Mouse (Mus musculus) lung, embryonic 16.5 days (tissue): Measurements from ENCODE around the gene Neurog3. TPM values are rescaled to one million over a fixed set of nuclear protein-coding genes. Genes with fewer than 3 reads are reported as not detected.

ENCODE experiments used
- ATAC-seq: fragments of 200-750 bp; cut with Nextera tagmentation; 2 replicates; pipeline ENCODE4 v1.8.0; 2017; ENCODE audit warnings: low read depth, mild to moderate bottlenecking, moderate library complexity
- H3K27ac ChIP-seq: fragments of 300-500 bp; sonication (generic); 2 replicates; pipeline ENCODE4 v1.5.1; 2014; ENCODE audit warnings: mild to moderate bottlenecking, control low read depth, low read length
- H3K27me3 ChIP-seq: fragments of 300-500 bp; sonication (generic); 2 replicates; pipeline ENCODE4 v1.6.1; 2014; ENCODE audit warnings: low read depth, low read length, mixed read lengths; ENCODE audit not compliant: control insufficient read depth, insufficient read depth
- H3K36me3 ChIP-seq: fragments of 300-500 bp; sonication (generic); 2 replicates; pipeline ENCODE4 v1.6.1; 2014; ENCODE audit warnings: low read length; ENCODE audit not compliant: control insufficient read depth, insufficient read depth
- H3K4me1 ChIP-seq: fragments of 300-500 bp; sonication (generic); replicated peaks from 2 replicates; pipeline ENCODE4 v1.6.1; 2014; ENCODE audit warnings: low read length, mixed read lengths; ENCODE audit not compliant: control insufficient read depth, insufficient read depth
- H3K4me2 ChIP-seq: fragments of 300-500 bp; sonication (generic); 2 replicates; pipeline ENCODE4 v1.6.1; 2014; ENCODE audit warnings: low read depth, low read length, control low read depth
- H3K4me3 ChIP-seq: fragments of 300-500 bp; sonication (generic); 2 replicates; pipeline ENCODE4 v1.5.1; 2014; ENCODE audit warnings: mild to moderate bottlenecking, low read length, control low read depth
- H3K9ac ChIP-seq: fragments of 300-500 bp; sonication (generic); 2 replicates; pipeline ENCODE4 v1.6.1; 2014; ENCODE audit warnings: low read length, control low read depth
- H3K9me3 ChIP-seq: fragments of 300-500 bp; sonication (generic); 2 replicates; pipeline ENCODE4 v1.6.1; 2016; ENCODE audit warnings: low read length; ENCODE audit not compliant: control insufficient read depth
- WGBS: fragments of 180-500 bp; shearing (Covaris S2); extraction: QIAGEN DNeasy Blood & Tissue Kit; methylation state at CpG from one replicate; pipeline ENCODE4 v1.1.7; 2014; 5-methylcytosine and 5-hydroxymethylcytosine counted together
- polyA plus RNA-seq: library from polyadenylated mRNA; unstranded; fragments of >200 nt; fragmentation: Nextera tagmentation; extraction: Ambion mirVana; gene quantifications from 2 replicates; pipeline ENCODE4 v1.2.1, GENCODE M21; 2015

Gene Neurog3
- polyA plus RNA-seq, 1 experiment from 2014 or later = not detected

DNA sequence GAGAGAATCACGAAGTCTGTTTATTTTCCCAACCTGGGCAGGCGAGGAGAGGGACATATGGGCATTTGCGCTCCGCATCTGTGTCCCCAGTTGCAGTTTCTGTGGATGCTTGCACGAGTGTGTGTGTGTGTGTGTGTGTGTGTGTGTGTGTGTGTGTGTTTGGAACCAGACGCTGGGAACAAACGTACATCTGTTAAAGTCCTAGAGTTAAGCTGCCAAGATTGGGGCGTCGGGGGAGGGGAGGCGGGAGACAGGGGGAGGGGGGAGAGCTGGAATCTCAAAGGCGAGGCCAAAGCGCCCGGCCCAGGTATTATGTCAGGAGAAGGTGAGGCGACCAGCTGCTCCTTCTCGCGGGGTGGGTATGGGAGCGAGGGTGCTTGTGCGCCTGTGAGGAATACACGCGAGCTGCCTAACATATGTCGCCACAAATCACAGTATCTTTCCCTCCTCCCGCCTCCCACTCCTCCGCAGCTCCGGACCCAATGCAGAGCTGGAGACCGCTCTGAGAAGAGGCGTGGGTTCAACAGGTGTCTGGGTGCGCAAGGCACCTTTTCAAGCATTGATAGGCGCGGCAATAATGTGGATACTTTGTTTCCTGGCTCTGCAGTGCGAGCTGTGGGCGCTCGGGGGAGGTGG is 4.5 kb upstream of the Neurog3 start:
- Histone ChIP-seq H3K4me3 (no peak overlapping the region), H3K4me1 (peaks cover 5% of the 10 kb centered on the region; the same call in 1 of the 2 replicates), H3K36me3 (no peaks in the 10 kb centered on the region), H3K9me3 (no peaks in the 10 kb centered on the region), H3K9ac (no peak overlapping the region), H3K27ac (no peak overlapping the region), H3K4me2 (no peak overlapping the region), H3K27me3 (peaks cover 68% of the 10 kb centered on the region)
- WGBS = 2% methylated on average over 30 of the region's 32 CpGs
- ATAC-seq = no peak

GRCm38 (mm10) chr10:62135696-62136470 is 3.0 kb downstream of the Neurog3 start:
- Histone ChIP-seq H3K4me3 (no peak overlapping the region), H3K9ac (no peak overlapping the region), H3K36me3 (no peaks in the 10 kb centered on the region), H3K4me2 (no peak overlapping the region), H3K27me3 (peaks cover 63% of the 10 kb centered on the region), H3K9me3 (no peaks in the 10 kb centered on the region), H3K4me1 (peaks cover 5% of the 10 kb centered on the region; the same call in 1 of the 2 replicates), H3K27ac (no peak overlapping the region)
- ATAC-seq = no peak
- WGBS = 4% methylated on average over 7 of the region's 8 CpGs

DNA sequence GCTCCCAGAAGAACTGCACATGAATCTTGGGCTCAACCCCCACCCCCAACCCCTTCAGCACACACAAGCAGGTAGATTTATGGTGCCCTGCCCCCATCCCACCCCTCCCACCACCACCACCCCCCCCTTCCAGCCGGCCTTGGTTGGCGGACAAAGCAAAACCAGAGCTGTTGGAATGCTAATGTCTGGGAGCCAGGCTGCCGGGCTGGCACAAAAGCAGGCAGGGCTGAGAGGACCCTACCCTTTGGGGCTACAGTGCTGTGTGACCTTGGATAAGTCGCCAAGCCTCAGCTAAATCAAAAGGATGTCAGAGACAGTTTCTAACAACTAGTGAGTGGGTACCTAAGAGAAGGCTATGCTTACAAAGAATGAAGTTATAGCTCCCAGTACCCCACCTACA is 4.3 kb downstream of the Neurog3 start:
- peaks cover 5% of the 10 kb centered on the region; the same call in 1 of the 2 replicates for H3K4me1 ChIP-seq
- H3K4me3 ChIP-seq = no peak overlapping the region
- WGBS = 11% methylated on average over 4 of the region's 4 CpGs
- peaks cover 50% of the 10 kb centered on the region for H3K27me3 ChIP-seq
- no peak overlapping the region for H3K27ac ChIP-seq
- H3K9me3 ChIP-seq = no peaks in the 10 kb centered on the region
- no peak overlapping the region for H3K4me2 ChIP-seq
- ATAC-seq = no peak
- H3K36me3 ChIP-seq = no peaks in the 10 kb centered on the region
- no peak overlapping the region for H3K9ac ChIP-seq

DNA sequence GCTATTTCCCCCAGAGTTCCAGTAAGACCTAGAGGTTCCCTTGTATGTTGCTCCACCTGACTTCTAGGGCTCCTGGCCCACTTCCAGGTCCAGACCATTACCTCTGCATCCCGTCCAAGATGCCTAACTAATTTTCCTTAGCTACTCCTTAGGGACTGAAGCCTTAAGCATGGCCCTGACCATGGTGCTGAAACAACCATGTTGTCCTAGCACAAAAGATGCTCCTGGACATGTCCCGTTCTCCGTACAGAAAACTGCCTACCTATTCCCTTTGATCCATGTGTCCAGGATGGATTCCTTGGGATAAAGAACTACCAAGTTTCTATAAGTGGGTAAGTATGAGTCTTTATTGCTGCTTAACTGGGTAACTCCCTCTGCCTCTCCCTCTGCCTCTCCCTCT is 5.2 kb downstream of the Neurog3 start:
- H3K9ac ChIP-seq = no peak overlapping the region
- WGBS = 11% methylated on average over 3 of the region's 3 CpGs

DNA sequence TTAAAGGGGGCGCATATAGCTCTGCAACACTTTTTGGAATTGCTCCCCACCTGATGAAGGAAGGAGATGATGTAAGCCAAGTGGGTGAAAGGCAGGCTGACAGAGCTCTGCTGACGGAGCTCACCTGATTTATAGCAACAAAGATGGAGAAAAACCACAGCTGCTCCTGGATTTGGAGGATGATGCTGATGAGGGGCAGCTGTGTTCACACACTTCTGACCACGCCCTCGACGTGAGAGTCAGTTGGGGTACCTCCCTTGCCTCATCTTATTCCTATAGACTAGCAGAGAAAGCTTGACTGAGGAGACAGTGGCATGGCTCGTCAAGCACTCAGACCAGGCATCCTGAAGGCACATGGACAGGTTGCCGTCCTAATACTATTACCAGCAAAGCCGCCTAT is 10.9 kb downstream of the Neurog3 start, which contains the start of gene Fam241b:
TSS of gene Fam241b (minus strand) at position 101 of the 400 bp plus-strand sequence.
- Histone ChIP-seq H3K27me3 (no peaks in the 10 kb centered on the region), H3K9ac (no peak within 1 kb of the TSS), H3K4me1 (no peaks in the 10 kb centered on the region), H3K4me2 (no peak within 1 kb of the TSS), H3K9me3 (no peaks in the 10 kb centered on the region), H3K27ac (no peak within 1 kb of the TSS), H3K36me3 (no peaks in the 10 kb centered on the region), H3K4me3 (no peak within 1 kb of the TSS)
- WGBS = 45% methylated on average over 8 of the region's 8 CpGs
- ATAC-seq = no peak

More for the DNA sequence above, 5.2 kb downstream of the Neurog3 start:
- Histone ChIP-seq H3K4me2 (no peak overlapping the region), H3K27me3 (peaks cover 41% of the 10 kb centered on the region), H3K36me3 (no peaks in the 10 kb centered on the region), H3K9me3 (no peaks in the 10 kb centered on the region), H3K4me1 (no peaks in the 10 kb centered on the region; the same call in 1 of the 2 replicates), H3K4me3 (no peak overlapping the region), H3K27ac (no peak overlapping the region)
- no peak for ATAC-seq

DNA sequence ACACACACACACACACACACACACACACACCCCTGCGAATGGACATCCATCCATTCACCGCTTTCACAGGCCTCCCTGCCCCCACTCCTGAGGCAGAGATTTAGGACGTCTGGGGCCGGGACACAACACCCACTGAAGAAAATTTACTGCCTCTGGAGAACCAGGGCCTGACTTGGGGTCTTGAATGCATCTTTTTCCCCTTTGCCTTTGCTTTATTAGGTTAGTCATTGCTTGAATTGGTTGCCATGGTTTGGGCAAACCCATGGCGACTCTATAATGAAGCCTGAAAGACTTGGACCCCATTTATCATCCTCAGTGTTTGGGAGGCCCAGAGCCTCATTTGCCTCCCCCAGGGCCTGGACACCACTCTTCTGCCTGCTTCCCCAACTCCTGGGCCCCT is 13.1 kb downstream of the Neurog3 start:
- Histone ChIP-seq H3K4me1 (no peaks in the 10 kb centered on the region), H3K36me3 (no peaks in the 10 kb centered on the region), H3K4me2 (no peak overlapping the region), H3K27ac (no peak overlapping the region), H3K4me3 (no peak overlapping the region), H3K9ac (no peak overlapping the region), H3K27me3 (no peaks in the 10 kb centered on the region), H3K9me3 (no peaks in the 10 kb centered on the region)
- no peak for ATAC-seq
- WGBS = 64% methylated on average over 5 of the region's 5 CpGs

DNA sequence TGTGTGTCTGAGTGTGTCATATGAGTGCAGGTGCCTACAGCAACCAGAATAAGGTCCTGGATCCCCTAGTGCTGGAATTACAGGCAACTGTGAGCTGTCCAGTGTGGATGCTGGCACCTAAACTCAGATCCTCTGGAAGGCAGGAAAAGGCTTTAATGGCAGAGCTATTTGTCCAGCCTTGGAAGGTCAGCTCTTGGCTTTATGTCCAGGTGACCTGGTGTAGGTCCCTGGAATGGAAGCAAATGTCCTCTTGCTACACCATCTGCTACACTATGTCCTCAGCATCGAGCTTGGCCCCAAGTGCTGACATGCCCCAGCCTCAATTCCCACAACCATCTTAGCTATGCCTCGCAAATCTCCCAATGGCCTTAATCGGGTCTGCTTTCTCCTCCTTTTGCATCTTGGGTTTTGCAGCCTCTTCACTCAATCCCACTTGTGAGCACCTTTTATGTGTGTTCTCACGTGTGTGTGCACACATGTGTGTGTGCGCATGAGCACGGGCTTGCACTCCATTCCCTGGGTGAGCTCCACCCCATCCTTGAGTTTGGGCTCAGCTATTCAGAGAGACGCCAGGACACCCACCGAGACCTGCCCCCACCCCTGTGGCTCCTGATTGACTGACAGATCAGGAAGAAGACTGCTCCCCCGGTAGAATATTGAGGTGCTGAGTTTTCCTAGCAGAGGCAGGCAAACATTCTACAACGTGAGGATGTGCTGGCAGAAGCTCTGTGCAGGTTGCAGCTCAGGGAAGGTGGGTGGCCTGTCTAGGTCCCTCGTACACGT is 14.8 kb downstream of the Neurog3 start:
- H3K27me3 ChIP-seq = no peaks in the 10 kb centered on the region
- 49% methylated on average over 12 of the region's 12 CpGs for WGBS
- no peak overlapping the region for H3K27ac ChIP-seq
- H3K4me3 ChIP-seq = no peak overlapping the region
- H3K9ac ChIP-seq = no peak overlapping the region
- H3K4me2 ChIP-seq = no peak overlapping the region
- no peaks in the 10 kb centered on the region for H3K36me3 ChIP-seq
- H3K4me1 ChIP-seq = no peaks in the 10 kb centered on the region
- no peaks in the 10 kb centered on the region for H3K9me3 ChIP-seq
- ATAC-seq = no peak

DNA sequence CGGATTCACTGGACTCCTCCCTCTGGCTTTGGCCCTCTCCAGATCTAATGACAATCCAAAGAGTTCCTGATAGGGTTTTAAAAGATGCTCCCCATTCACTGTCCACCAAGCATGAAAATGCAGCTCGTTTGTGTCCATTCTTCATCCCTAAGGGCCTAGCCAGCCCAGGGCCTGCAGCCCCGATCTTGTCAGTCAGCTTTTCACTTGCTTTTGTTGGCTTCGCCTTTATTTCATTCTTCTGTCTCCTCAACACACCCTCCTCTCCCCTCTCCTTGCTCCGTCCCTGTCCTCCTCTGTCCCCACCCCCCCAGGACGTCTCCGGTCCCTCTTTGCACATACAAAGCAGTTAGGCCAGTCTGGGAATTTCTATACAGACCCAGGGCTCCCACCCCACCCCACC is 17.0 kb downstream of the Neurog3 start:
- WGBS = 49% methylated on average over 7 of the region's 7 CpGs
- no peak for ATAC-seq
- no peak overlapping the region for H3K4me3 ChIP-seq
- H3K4me2 ChIP-seq = no peak overlapping the region
- H3K27me3 ChIP-seq = no peaks in the 10 kb centered on the region
- H3K9ac ChIP-seq = no peak overlapping the region
- no peaks in the 10 kb centered on the region for H3K9me3 ChIP-seq
- H3K4me1 ChIP-seq = no peaks in the 10 kb centered on the region
- H3K36me3 ChIP-seq = no peaks in the 10 kb centered on the region
- no peak overlapping the region for H3K27ac ChIP-seq

- no peak overlapping the region for H3K4me3 ChIP-seq
- H3K4me1 ChIP-seq = no peaks in the 10 kb centered on the region
- H3K9me3 ChIP-seq = no peaks in the 10 kb centered on the region
- ATAC-seq = no peak
- H3K27me3 ChIP-seq = no peaks in the 10 kb centered on the region
- H3K4me2 ChIP-seq = no peak overlapping the region
- H3K27ac ChIP-seq = no peak overlapping the region
- no peak overlapping the region for H3K9ac ChIP-seq
- no peaks in the 10 kb centered on the region for H3K36me3 ChIP-seq
- WGBS = 41% methylated on average over 10 of the region's 10 CpGs
These were observed 29.5 kb downstream of the Neurog3 start for GRCm38 (mm10) chr10:62162410-62162809.
